In genomic region chr15:83042655-83043361, GRCm38 (mm10) we compare ENCODE assay signal across 9 mouse cellular contexts. TPM values are rescaled to one million over a fixed set of nuclear protein-coding genes. Genes with fewer than 3 reads are reported as not detected.
A peak's percentile ranks its signal among the peaks of the same experiment; 100 is the strongest.
DNase-seq lines count a peak whose midpoint lies in the region; ATAC-seq and TF ChIP-seq lines count a peak whose summit lies in the region.
"Had no signal": no experiment of that assay in that cellular context is flagged by ENCODE, and none has a peak within 500 bp of the region (broad histone marks: within the 10 kb centered on the region; RNA-seq: fewer than 3 reads in every experiment).

No protein-coding gene starts in this region.

- H3K4me3 ChIP-seq in lung, embryonic 14.5 days (ENCODE audit: low read depth, low read length): no peak overlapping the region
- no peak overlapping the region for H3K4me3 ChIP-seq in lung, postnatal 0 days (ENCODE audit: low read depth, low read length)
- no peak overlapping the region for H3K4me3 ChIP-seq in embryonic facial prominence, embryonic 11.5 days (ENCODE audit: low read depth, low read length)
- H3K4me3 ChIP-seq in stomach, embryonic 15.5 days (replicated peaks): no peak overlapping the region

- peak overlapping the region; percentile 25 for H3K4me2 ChIP-seq in lung, embryonic 14.5 days
- no peak overlapping the region for H3K4me2 ChIP-seq in lung, postnatal 0 days (replicated peaks; ENCODE audit: low read depth, low read length)
- peak overlapping the region; percentile 11; the same call in 1 of the 2 replicates for H3K4me2 ChIP-seq in embryonic facial prominence, embryonic 11.5 days (ENCODE audit: low read depth, low read length)
- no peak overlapping the region; the same call in 1 of the 2 replicates for H3K4me2 ChIP-seq in stomach, embryonic 15.5 days

- ATAC-seq in lung, embryonic 14.5 days (ENCODE audit: insufficient read depth): peak; percentile 26; the same call in 1 of the 2 replicates
- no peak for ATAC-seq in lung, postnatal 0 days
- no peak; the same call in 1 of the 2 replicates for ATAC-seq in embryonic facial prominence, embryonic 11.5 days (replicated peaks; ENCODE audit: insufficient number of reproducible peaks, low FRiP score, low TSS enrichment, low read depth)
- 0 out of 2 replicates have a peak, but pooled peaks have one; percentile 24 for ATAC-seq in stomach, embryonic 15.5 days (ENCODE audit: insufficient read depth, low FRiP score, low read depth)
- ATAC-seq in megakaryocyte-erythroid progenitor cell, adult 5-6 weeks (replicated peaks; ENCODE audit: low FRiP score, low TSS enrichment, poor library complexity, severe bottlenecking): no peak

- TF ChIP-seq EP300 in lung, postnatal 0 days (IDR thresholded peaks at IDR 0.05): no peak

- peak; percentile 64 for DNase-seq in lung, embryonic 14.5 days
- DNase-seq in lung, postnatal 0 days (ENCODE audit: low spot score): no peak
- peak; percentile 74 for DNase-seq in embryonic facial prominence, embryonic 11.5 days (ENCODE audit: low spot score)
- peak; percentile 54 for DNase-seq in layer of hippocampus, adult 9-11 months
- no peak for DNase-seq in urinary bladder, postnatal 36 days (ENCODE audit: low spot score in 2 of 2)
- no peak for DNase-seq in c-Kit-positive CD71-positive TER-119-positive erythroid progenitor cells, embryonic 14.5 days (ENCODE audit: low spot score)

- 9% methylated on average over 6 of the region's 6 CpGs for WGBS in lung, embryonic 14.5 days
- 12% methylated on average over 6 of the region's 6 CpGs for WGBS in lung, postnatal 0 days
- WGBS in embryonic facial prominence, embryonic 11.5 days: 4% methylated on average over 6 of the region's 6 CpGs
- WGBS in stomach, embryonic 15.5 days: 10% methylated on average over 6 of the region's 6 CpGs

- H3K9ac ChIP-seq in lung, embryonic 14.5 days: no peak overlapping the region
- no peak overlapping the region for H3K9ac ChIP-seq in lung, postnatal 0 days (replicated peaks; ENCODE audit: low read depth)
- peak overlapping the region; percentile 33; the same call in 1 of the 2 replicates for H3K9ac ChIP-seq in embryonic facial prominence, embryonic 11.5 days (replicated peaks; ENCODE audit: low read length)
- H3K9ac ChIP-seq in stomach, embryonic 15.5 days: no peak overlapping the region
- H3K9ac ChIP-seq: liver, embryonic 14.5 days had no signal

- H3K4me1 ChIP-seq in lung, embryonic 14.5 days (ENCODE audit: insufficient read depth): peaks cover 21% of the 10 kb centered on the region
- 0 out of 2 replicates have a peak, but pooled peaks cover 3% of the 10 kb centered on the region for H3K4me1 ChIP-seq in lung, postnatal 0 days (ENCODE audit: insufficient read depth, low read depth, low read length)
- H3K4me1 ChIP-seq in embryonic facial prominence, embryonic 11.5 days (ENCODE audit: control insufficient read depth, insufficient read depth, low read length): 0 out of 2 replicates have a peak, but pooled peaks cover 3% of the 10 kb centered on the region
- peaks cover 19% of the 10 kb centered on the region for H3K4me1 ChIP-seq in stomach, embryonic 15.5 days

- no peak overlapping the region for H3K27ac ChIP-seq in lung, embryonic 14.5 days (ENCODE audit: low read depth)
- H3K27ac ChIP-seq in lung, postnatal 0 days (ENCODE audit: low read length): no peak overlapping the region
- no peak overlapping the region for H3K27ac ChIP-seq in embryonic facial prominence, embryonic 11.5 days (replicated peaks; ENCODE audit: low read depth, low read length)
- H3K27ac ChIP-seq in stomach, embryonic 15.5 days: no peak overlapping the region
- H3K27ac ChIP-seq: liver, embryonic 14.5 days had no signal

- H3K36me3 ChIP-seq in lung, embryonic 14.5 days (ENCODE audit: insufficient read depth): no peaks in the 10 kb centered on the region
- no peaks in the 10 kb centered on the region for H3K36me3 ChIP-seq in lung, postnatal 0 days (ENCODE audit: insufficient read depth, low read length)
- no peaks in the 10 kb centered on the region for H3K36me3 ChIP-seq in embryonic facial prominence, embryonic 11.5 days (replicated peaks; ENCODE audit: control insufficient read depth, insufficient read depth, low read depth, low read length)
- H3K36me3 ChIP-seq in stomach, embryonic 15.5 days: no peaks in the 10 kb centered on the region

- peaks cover 6% of the 10 kb centered on the region; the same call in 1 of the 2 replicates for H3K9me3 ChIP-seq in lung, embryonic 14.5 days (ENCODE audit: low read depth, low read length)
- no peaks in the 10 kb centered on the region; the same call in 1 of the 2 replicates for H3K9me3 ChIP-seq in lung, postnatal 0 days (ENCODE audit: low read length)
- H3K9me3 ChIP-seq in embryonic facial prominence, embryonic 11.5 days (replicated peaks; ENCODE audit: control insufficient read depth, low read length): no peaks in the 10 kb centered on the region; the same call in 1 of the 2 replicates
- H3K9me3 ChIP-seq in stomach, embryonic 15.5 days: 0 out of 2 replicates have a peak, but pooled peaks cover 3% of the 10 kb centered on the region

- no peak for TF ChIP-seq CTCF in lung, embryonic 14.5 days (IDR thresholded peaks at IDR 0.05; ENCODE audit: low read depth)
- no peak for TF ChIP-seq CTCF in lung, postnatal 0 days (IDR thresholded peaks at IDR 0.05)

- no peaks in the 10 kb centered on the region for H3K27me3 ChIP-seq in lung, embryonic 14.5 days (ENCODE audit: insufficient read depth, low read length)
- no peaks in the 10 kb centered on the region for H3K27me3 ChIP-seq in lung, postnatal 0 days (replicated peaks; ENCODE audit: insufficient read depth, low read length)
- H3K27me3 ChIP-seq in embryonic facial prominence, embryonic 11.5 days (ENCODE audit: control insufficient read depth, insufficient read depth, low read length): no peaks in the 10 kb centered on the region
- no peaks in the 10 kb centered on the region for H3K27me3 ChIP-seq in stomach, embryonic 15.5 days (replicated peaks)

RNA-seq across cellular contexts. Expression of gene Nfam1, which starts 9.7 kb away (rescaled TPM):
- polyA plus RNA-seq in lung, embryonic 14.5 days (2014; fragmentation: Nextera tagmentation; extraction: Ambion mirVana): 3.6 and 3.9 TPM in 2 replicates
- polyA plus RNA-seq in lung, postnatal 0 days (2015; fragmentation: Nextera tagmentation; extraction: Ambion mirVana): 6.3 and 6.5 TPM in 2 replicates
- 2.1 and 2.4 TPM in 2 replicates for polyA plus RNA-seq in embryonic facial prominence, embryonic 11.5 days (2014; fragmentation: Nextera tagmentation; extraction: Ambion mirVana)
- 5.6 and 5.9 TPM in 2 replicates for polyA plus RNA-seq in stomach, embryonic 15.5 days (2015; fragmentation: Nextera tagmentation; extraction: Ambion mirVana)
- total RNA-seq in megakaryocyte-erythroid progenitor cell, adult 5-6 weeks (2014; fragmentation: Nextera tagmentation): 3.7 and 4.1 TPM in 2 replicates
- total RNA-seq in megakaryocyte-erythroid progenitor cell, adult 5-6 weeks (2017): 2.7 and 6.9 TPM in 2 replicates

RNA-seq across cellular contexts. Expression of gene Serhl, which starts 46.5 kb away (rescaled TPM):
- polyA plus RNA-seq in lung, embryonic 14.5 days (2014; fragmentation: Nextera tagmentation; extraction: Ambion mirVana): 60.6 and 68.1 TPM in 2 replicates
- polyA plus RNA-seq in lung, postnatal 0 days (2015; fragmentation: Nextera tagmentation; extraction: Ambion mirVana): 50.9 and 53.9 TPM in 2 replicates
- 43.5 and 48.0 TPM in 2 replicates for polyA plus RNA-seq in embryonic facial prominence, embryonic 11.5 days (2014; fragmentation: Nextera tagmentation; extraction: Ambion mirVana)
- 54.2 and 56.2 TPM in 2 replicates for polyA plus RNA-seq in stomach, embryonic 15.5 days (2015; fragmentation: Nextera tagmentation; extraction: Ambion mirVana)
- total RNA-seq in megakaryocyte-erythroid progenitor cell, adult 5-6 weeks (2014; fragmentation: Nextera tagmentation): 46.0 and 51.6 TPM in 2 replicates
- 32.0 and 45.4 TPM in 2 replicates for total RNA-seq in megakaryocyte-erythroid progenitor cell, adult 5-6 weeks (2017)

RNA-seq across cellular contexts. Expression of gene Tcf20, which starts 55.1 kb away (rescaled TPM):
- polyA plus RNA-seq in lung, embryonic 14.5 days (2014; fragmentation: Nextera tagmentation; extraction: Ambion mirVana): 9.9 and 10.9 TPM in 2 replicates
- polyA plus RNA-seq in lung, postnatal 0 days (2015; fragmentation: Nextera tagmentation; extraction: Ambion mirVana): 6.1 and 7.3 TPM in 2 replicates
- polyA plus RNA-seq in embryonic facial prominence, embryonic 11.5 days (2014; fragmentation: Nextera tagmentation; extraction: Ambion mirVana): 13.6 and 15.1 TPM in 2 replicates
- 8.3 and 8.6 TPM in 2 replicates for polyA plus RNA-seq in stomach, embryonic 15.5 days (2015; fragmentation: Nextera tagmentation; extraction: Ambion mirVana)
- 57.7 and 70.5 TPM in 2 replicates for total RNA-seq in megakaryocyte-erythroid progenitor cell, adult 5-6 weeks (2014; fragmentation: Nextera tagmentation)
- total RNA-seq in megakaryocyte-erythroid progenitor cell, adult 5-6 weeks (2017): 87.5 and 106 TPM in 2 replicates

Comparison
In these comparisons a context has a peak if more than half of its experiments do, and no peak if none do; other contexts are left out.
1. ATAC-seq: peak in lung, embryonic 14.5 days (single experiment) and stomach, embryonic 15.5 days (single experiment); none in lung, postnatal 0 days (single experiment), embryonic facial prominence, embryonic 11.5 days (single experiment) and megakaryocyte-erythroid progenitor cell, adult 5-6 weeks (single experiment).
2. DNase-seq: peak in lung, embryonic 14.5 days (single experiment), embryonic facial prominence, embryonic 11.5 days (single experiment) and layer of hippocampus, adult 9-11 months (single experiment); none in lung, postnatal 0 days (single experiment), urinary bladder, postnatal 36 days (0 of 2) and c-Kit-positive CD71-positive TER-119-positive erythroid progenitor cells, embryonic 14.5 days (single experiment).
3. H3K4me2 ChIP-seq: peak in lung, embryonic 14.5 days (single experiment) and embryonic facial prominence, embryonic 11.5 days (single experiment); none in lung, postnatal 0 days (single experiment) and stomach, embryonic 15.5 days (single experiment).